Mouse (Mus musculus) testis, postnatal 14 days (tissue): ENCODE measurements around the gene Amigo1.
A peak's percentile ranks its signal among the peaks of the same experiment; 100 is the strongest.
"Not testable (repeated sequence)": the region's sequence is repeated elsewhere in the genome, so short reads cannot be mapped to it uniquely, and the experiment has no call there.

Source experiments
- DNase-seq: peaks from one replicate; pipeline ENCODE4 v3.0.0; 2021; ENCODE audit warnings: low spot score

The Amigo1 gene

GRCm38 (mm10) chr3:108209946-108210770 is 24.0 kb downstream of the Amigo1 start:
- peak; percentile 93 for DNase-seq

- no peak for DNase-seq
These were observed 24.6 kb downstream of the Amigo1 start, which contains the start of gene Atxn7l2 for GRCm38 (mm10) chr3:108210771-108211139. Atxn7l2 (minus strand) TSS chr3:108210934.

GRCm38 (mm10) chr3:108211845-108212244 is 25.7 kb downstream of the Amigo1 start:
- no peak for DNase-seq

GRCm38 (mm10) chr3:108212406-108212805 is 26.3 kb downstream of the Amigo1 start:
- DNase-seq, result no peak

GRCm38 (mm10) chr3:108214734-108215133 is 28.6 kb downstream of the Amigo1 start:
- no peak for DNase-seq

GRCm38 (mm10) chr3:108220661-108221060 is 34.5 kb downstream of the Amigo1 start:
- DNase-seq, result no peak

- no peak for DNase-seq
These were observed 39.8 kb downstream of the Amigo1 start for GRCm38 (mm10) chr3:108225711-108226557.

- no peak for DNase-seq
These were observed 40.6 kb downstream of the Amigo1 start, which contains the start of gene Sypl2 for GRCm38 (mm10) chr3:108226558-108227350. Sypl2 (minus strand) TSS chr3:108226648.

- no peak for DNase-seq
These were observed 41.4 kb downstream of the Amigo1 start for GRCm38 (mm10) chr3:108227521-108227920.

GRCm38 (mm10) chr3:108231646-108232045 is 45.5 kb downstream of the Amigo1 start:
- DNase-seq, result no peak

- DNase-seq, result not testable (repeated sequence)
These were observed 51.5 kb downstream of the Amigo1 start for GRCm38 (mm10) chr3:108237474-108238102.

GRCm38 (mm10) chr3:108241243-108241839 is 55.2 kb downstream of the Amigo1 start:
- no peak for DNase-seq
